In the genomic region with DNA sequence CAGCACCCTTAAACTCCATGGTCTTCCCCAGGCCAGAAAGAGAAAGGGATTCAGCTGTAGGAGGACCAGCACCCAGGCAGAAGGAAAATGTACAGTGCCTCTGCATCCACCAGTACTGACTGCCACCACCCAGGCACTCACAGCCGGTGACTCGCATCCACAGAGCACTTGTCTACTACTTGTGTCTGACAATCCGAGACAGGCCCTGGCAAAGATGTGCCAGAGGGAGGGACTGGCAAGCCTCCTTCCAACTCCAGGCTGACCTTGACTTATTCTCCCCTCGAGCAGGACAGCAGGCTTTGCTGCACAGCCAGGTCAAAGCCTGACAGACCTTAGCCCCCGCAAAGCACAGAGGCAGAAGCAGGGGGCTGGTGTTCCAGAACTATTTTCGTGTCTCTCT, we compare ENCODE assay signal across 11 mouse cellular contexts. TPM values are rescaled to one million over a fixed set of nuclear protein-coding genes. Genes with fewer than 3 reads are reported as not detected.
"Had no signal": no experiment of that assay in that cellular context is flagged by ENCODE, and none has a peak within 500 bp of the region (broad histone marks: within the 10 kb centered on the region; RNA-seq: fewer than 3 reads in every experiment).

No protein-coding gene starts in this region.

- DNase-seq: kidney, postnatal 10 days; kidney, postnatal 36 days; layer of hippocampus, postnatal 36 days; liver, postnatal 0 days; lung, embryonic 14.5 days; right cerebral cortex, adult 18-20 months; right cerebral cortex, postnatal 14 days; right cerebral cortex, postnatal 4 days; thymus, adult 18-20 months; thymus, postnatal 36 days had no signal

RNA-seq across cellular contexts. Expression of a gene that starts 59.4 kb away (rescaled TPM):
- total RNA-seq: megakaryocyte, adult 5-6 weeks had no signal
